Mouse (Mus musculus) cerebellum, adult 9-10 months (tissue): Measurements from ENCODE around the gene Gpbar1.

ENCODE experiments used
- DNase-seq: peaks from one replicate; pipeline ENCODE4 v3.0.0; 2022

Gpbar1 gene

GRCm38 (mm10) chr1:74278988-74279387 is 638 bp downstream of the Gpbar1 start:
- DNase-seq, result no peak

GRCm38 (mm10) chr1:74280591-74281325 is 2.4 kb downstream of the Gpbar1 start:
- DNase-seq, result peak; percentile 23

- no peak for DNase-seq
Measured at GRCm38 (mm10) chr1:74281372-74281771, 3.0 kb downstream of the Gpbar1 start.

- DNase-seq, result peak; percentile 18
Measured at GRCm38 (mm10) chr1:74281886-74282285, 3.5 kb downstream of the Gpbar1 start.

- peak; percentile 64 for DNase-seq
Measured at GRCm38 (mm10) chr1:74282896-74283625, 4.7 kb downstream of the Gpbar1 start.

- DNase-seq, result peak; percentile 71
Measured at GRCm38 (mm10) chr1:74283686-74284463, 5.5 kb downstream of the Gpbar1 start.

- DNase-seq, result peak; percentile 100
Measured at GRCm38 (mm10) chr1:74284543-74285160, 6.3 kb downstream of the Gpbar1 start, which contains the start of the genes Aamp and Pnkd. Gene Aamp (minus strand): TSS chr1:74284738. Gene Pnkd (plus strand): TSS chr1:74284930.

GRCm38 (mm10) chr1:74285212-74286010 is 7.1 kb downstream of the Gpbar1 start:
- peak; percentile 76 for DNase-seq

- peak; percentile 70 for DNase-seq
Measured at GRCm38 (mm10) chr1:74286869-74287607, 8.7 kb downstream of the Gpbar1 start.

- DNase-seq, result peak; percentile 35
Measured at GRCm38 (mm10) chr1:74288327-74288726, 10.0 kb downstream of the Gpbar1 start.

GRCm38 (mm10) chr1:74289248-74289647 is 10.9 kb downstream of the Gpbar1 start:
- DNase-seq, result peak; percentile 31

- no peak for DNase-seq
Measured at GRCm38 (mm10) chr1:74289740-74290139, 11.4 kb downstream of the Gpbar1 start.

- peak; percentile 55 for DNase-seq
Measured at GRCm38 (mm10) chr1:74290141-74290540, 11.8 kb downstream of the Gpbar1 start.

GRCm38 (mm10) chr1:74292331-74293020 is 14.1 kb downstream of the Gpbar1 start:
- no peak for DNase-seq

- DNase-seq, result peak; percentile 19
Measured at GRCm38 (mm10) chr1:74293306-74293960, 15.1 kb downstream of the Gpbar1 start.

GRCm38 (mm10) chr1:74294090-74294643 is 15.8 kb downstream of the Gpbar1 start:
- peak; percentile 24 for DNase-seq

- DNase-seq, result no peak
Measured at GRCm38 (mm10) chr1:74294733-74295455, 16.5 kb downstream of the Gpbar1 start.

- peak; percentile 89 for DNase-seq
Measured at GRCm38 (mm10) chr1:74295456-74296171, 17.3 kb downstream of the Gpbar1 start.
